In the genomic region with DNA sequence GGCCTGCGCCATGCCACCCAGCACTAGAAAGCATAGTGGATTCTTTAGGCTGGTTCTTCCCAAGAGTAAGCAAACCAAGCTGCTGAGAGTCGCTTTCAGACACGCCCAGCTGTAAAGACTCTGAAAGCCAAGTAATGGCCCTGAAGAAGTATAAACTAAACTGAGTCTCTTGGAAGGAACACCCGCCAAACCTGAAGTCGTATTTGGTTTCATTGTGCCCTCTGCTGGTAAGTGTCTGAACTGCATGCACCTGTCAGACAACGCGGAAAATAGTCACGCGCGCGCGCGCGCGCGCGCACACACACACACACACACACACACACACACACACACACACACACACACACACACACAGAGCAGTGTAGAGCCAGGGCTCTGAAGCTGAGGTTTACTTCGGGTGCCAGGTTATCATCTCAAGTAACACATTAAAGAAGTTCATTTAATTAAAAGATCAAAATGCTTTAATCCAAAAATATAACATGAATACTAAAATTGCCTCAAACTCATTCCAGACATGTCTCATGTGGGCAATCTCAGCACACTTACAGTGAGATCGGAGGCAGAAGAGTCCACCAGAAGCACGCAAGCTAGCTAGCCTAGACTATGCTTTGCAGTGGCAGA, we compare ENCODE assay signal across 8 mouse cellular contexts. TPM values are rescaled to one million over a fixed set of nuclear protein-coding genes. Genes with fewer than 3 reads are reported as not detected.
DNase-seq lines count a peak whose midpoint lies in the region; ATAC-seq and TF ChIP-seq lines count a peak whose summit lies in the region.
"Had no signal": no experiment of that assay in that cellular context is flagged by ENCODE, and none has a peak within 500 bp of the region (broad histone marks: within the 10 kb centered on the region; RNA-seq: fewer than 3 reads in every experiment).

No protein-coding gene starts in this region.

- no peak overlapping the region for H3K9ac ChIP-seq in ES-E14 (ENCODE audit: insufficient read depth, low read depth, low read length, poor library complexity, severe bottlenecking)
- H3K9ac ChIP-seq: midbrain, embryonic 12.5 days had no signal

- H3K9me3 ChIP-seq in ES-E14 (ENCODE audit: control insufficient read depth, insufficient read depth, low read depth, low read length), result no peaks in the 10 kb centered on the region
- H3K9me3 ChIP-seq: midbrain, embryonic 12.5 days had no signal

- no peak overlapping the region for H3K27ac ChIP-seq in ES-E14 (ENCODE audit: insufficient read depth, low read depth, low read length, poor library complexity, severe bottlenecking)
- H3K27ac ChIP-seq: midbrain, embryonic 12.5 days had no signal

- peaks cover 0 to 11% of the 10 kb centered on the region in 2 experiments; a peak in 3 of 4 replicates for H3K4me1 ChIP-seq in ES-E14 (ENCODE audit: control insufficient read depth in 2 of 2, insufficient read depth in 2 of 2, low read length in 2 of 2, poor library complexity in 1 of 2)

- H3K36me3 ChIP-seq in ES-E14 (ENCODE audit: control insufficient read depth, insufficient read depth, low read length, poor library complexity, severe bottlenecking), result peaks cover 1% of the 10 kb centered on the region; the same call in 1 of the 2 replicates
- H3K36me3 ChIP-seq: midbrain, embryonic 12.5 days had no signal

- no peak overlapping the region for H3K4me3 ChIP-seq in ES-E14 (ENCODE audit: insufficient read depth in 1 of 2, low read depth in 1 of 2, low read length in 2 of 2, poor library complexity in 1 of 2, severe bottlenecking in 1 of 2)
- H3K4me3 ChIP-seq: midbrain, embryonic 12.5 days had no signal

- in situ Hi-C loops in ES-E14 (cut with MboI; ENCODE audit: low sequenced_read_pairs in 2 of 2, unreplicated experiment in 2 of 2), result loop anchor here in 1 of 2 experiments (10.0 kb wide), 1 partner anchor 132 kb away; no protein-coding TSS in a partner anchor

- DNase-seq in ES-E14 (ENCODE audit: low read depth, low spot score), result peak; percentile 64
- DNase-seq in adrenal gland, postnatal 4 days (ENCODE audit: low spot score in 2 of 2), result peak; percentile 45 to 57
- DNase-seq in fibroblast of lung, adult 2 months (ENCODE audit: low read depth), result peak; percentile 31
- DNase-seq in heart, postnatal 4 days, result peak; percentile 85
- peak; percentile 87 to 89 for DNase-seq in layer of hippocampus, postnatal 10 days (ENCODE audit: low spot score in 2 of 2)
- peak; percentile 73 for DNase-seq in right cerebral cortex, postnatal 25 days

- ATAC-seq in megakaryocyte, adult 5-6 weeks (ENCODE audit: poor library complexity, severe bottlenecking), result peak; percentile 60

TF ChIP-seq in ES-E14, 5 proteins besides CTCF, POLR2A, EP300 and RAD21:
- TF ChIP-seq ZC3H11A (IDR thresholded peaks at IDR 0.05; ENCODE audit: borderline replicate concordance, low read depth, low read length), result peak; percentile 63
- no peak for TF ChIP-seq MAFK (IDR thresholded peaks at IDR 0.05; ENCODE audit: insufficient read depth, low read depth, low read length)
- no peak for TF ChIP-seq ZNF384 (IDR thresholded peaks at IDR 0.05; ENCODE audit: low read depth, low read length)
- TF ChIP-seq CHD2 (IDR thresholded peaks at IDR 0.05; ENCODE audit: low read depth, low read length), result no peak
- TF ChIP-seq HCFC1 (IDR thresholded peaks at IDR 0.05; ENCODE audit: borderline replicate concordance, insufficient read depth, low read length), result no peak

RNA-seq across cellular contexts. Expression of a gene that starts 3.6 kb away (rescaled TPM):
- total RNA-seq in ES-E14 (2012; rRNA removed), result 178 and 264 TPM in 2 replicates
- 100 to 1,000 TPM; 216 to 227 TPM for total RNA-seq in adrenal gland, postnatal 4 days (2021)
- total RNA-seq in heart, postnatal 4 days (2021), result 100 to 1,000 TPM; 143 to 149 TPM
- 100 to 1,000 TPM; 207 to 211 TPM for total RNA-seq in layer of hippocampus, postnatal 10 days (2021)
- 151 and 157 TPM in 2 replicates for total RNA-seq in megakaryocyte, adult 5-6 weeks (2015)
- 154 and 189 TPM in 2 replicates for total RNA-seq in megakaryocyte, adult 5-6 weeks (2017)

RNA-seq across cellular contexts. Expression of a gene that starts 53.1 kb away (rescaled TPM):
- total RNA-seq in ES-E14 (2012; rRNA removed), result 36.4 and 41.8 TPM in 2 replicates
- 10 to 100 TPM; 30.7 to 32.5 TPM for total RNA-seq in adrenal gland, postnatal 4 days (2021)
- total RNA-seq in heart, postnatal 4 days (2021), result 10 to 100 TPM; 14.4 to 14.8 TPM
- total RNA-seq in layer of hippocampus, postnatal 10 days (2021), result 10 to 100 TPM; 17.1 to 19.0 TPM
- total RNA-seq in megakaryocyte, adult 5-6 weeks (2015), result 3.3 and 8.2 TPM in 2 replicates
- total RNA-seq in megakaryocyte, adult 5-6 weeks (2017), result 20.4 and 25.9 TPM in 2 replicates

Comparison
In these comparisons a context has a peak if more than half of its experiments do, and no peak if none do; other contexts are left out.
1. DNase-seq: peak in every context shown above with its lines; median percentile 88 in layer of hippocampus, postnatal 10 days; 85 in heart, postnatal 4 days; 73 in right cerebral cortex, postnatal 25 days; 64 in ES-E14; 51 in adrenal gland, postnatal 4 days; 31 in fibroblast of lung, adult 2 months.